10 mouse cellular contexts compared by ENCODE assay signal in genomic region chr16:95267481-95268183, GRCm38 (mm10). TPM values are rescaled to one million over a fixed set of nuclear protein-coding genes. Genes with fewer than 3 reads are reported as not detected.
"Had no signal": no experiment of that assay in that cellular context is flagged by ENCODE, and none has a peak within 500 bp of the region (broad histone marks: within the 10 kb centered on the region; RNA-seq: fewer than 3 reads in every experiment).

No protein-coding gene starts in this region.

- DNase-seq: kidney, adult 8-10 months; layer of hippocampus, adult 9-11 months; layer of hippocampus, postnatal 36 days; liver, postnatal 0 days; lung, embryonic 14.5 days; thymus, adult 18-20 months; thymus, postnatal 36 days had no signal

RNA-seq across cellular contexts. Expression of gene Kcnj15, which starts 10.3 kb away (rescaled TPM):
- total RNA-seq: layer of hippocampus, postnatal 36 days; left cerebral cortex, adult 2 months; megakaryocyte, adult 5-6 weeks; monocyte, adult 5-6 weeks had no signal
